Mouse (Mus musculus) 416B (cell line): ENCODE results near the gene Tpm1.
A peak's percentile ranks its signal among the peaks of the same experiment; 100 is the strongest.

Experiments used
- DNase-seq: peaks from one replicate; pipeline ENCODE4 v3.0.0; 2011; ENCODE audit warnings: low read depth

Gene Tpm1

GRCm38 (mm10) chr9:66985377-66985776, 63.8 kb downstream of the Tpm1 start:
- DNase-seq = no peak

GRCm38 (mm10) chr9:66982085-66982484, 67.1 kb downstream of the Tpm1 start:
- no peak for DNase-seq

GRCm38 (mm10) chr9:66980458-66980857, 68.7 kb downstream of the Tpm1 start:
- DNase-seq = peak; percentile 88

- DNase-seq = peak; percentile 68
These were observed 70.7 kb downstream of the Tpm1 start for GRCm38 (mm10) chr9:66978468-66978867.

GRCm38 (mm10) chr9:66977982-66978381, 71.2 kb downstream of the Tpm1 start:
- peak; percentile 78 for DNase-seq

GRCm38 (mm10) chr9:66977121-66977520, 72.1 kb downstream of the Tpm1 start:
- no peak for DNase-seq

- peak; percentile 91 for DNase-seq
These were observed 74.0 kb downstream of the Tpm1 start, which contains the start of gene Lactb for GRCm38 (mm10) chr9:66975239-66975645. Gene Lactb, minus strand, starts transcription at chr9:66975484.

GRCm38 (mm10) chr9:66974721-66975225, 74.4 kb downstream of the Tpm1 start:
- peak; percentile 96 for DNase-seq
